Mouse (Mus musculus) ovary, postnatal 14 days (tissue): Measurements from ENCODE around the gene Rad54l2.

Source experiments
- DNase-seq: peaks from one replicate; pipeline ENCODE4 v3.0.0; 2022; ENCODE audit warnings: low spot score

The Rad54l2 gene

GRCm38 (mm10) chr9:106788812-106789321 is at the start of gene Rad54l2:
Gene Rad54l2, minus strand, starts transcription at chr9:106789194.
- DNase-seq = peak; percentile 86

- peak; percentile 80 for DNase-seq
Observed at GRCm38 (mm10) chr9:106822381-106823104, 33.5 kb upstream of the Rad54l2 start.

- DNase-seq = peak; percentile 73
Observed at GRCm38 (mm10) chr9:106821618-106822380, 32.8 kb upstream of the Rad54l2 start, which contains the start of gene Dcaf1. Gene Dcaf1, plus strand, starts transcription at chr9:106821874.

GRCm38 (mm10) chr9:106821050-106821617 is 32.1 kb upstream of the Rad54l2 start:
- no peak for DNase-seq

- no peak for DNase-seq
Observed at GRCm38 (mm10) chr9:106819201-106819600, 30.2 kb upstream of the Rad54l2 start.

- no peak for DNase-seq
Observed at GRCm38 (mm10) chr9:106818191-106818590, 29.2 kb upstream of the Rad54l2 start.

- DNase-seq = no peak
Observed at GRCm38 (mm10) chr9:106806503-106806902, 17.5 kb upstream of the Rad54l2 start.

GRCm38 (mm10) chr9:106790831-106791230 is 1.8 kb upstream of the Rad54l2 start:
- no peak for DNase-seq

- no peak for DNase-seq
Observed at GRCm38 (mm10) chr9:106789363-106789762, 369 bp upstream of the Rad54l2 start.

- no peak for DNase-seq
Observed at GRCm38 (mm10) chr9:106787979-106788811, 799 bp downstream of the Rad54l2 start.

- no peak for DNase-seq
Observed at GRCm38 (mm10) chr9:106785206-106785605, 3.8 kb downstream of the Rad54l2 start.

GRCm38 (mm10) chr9:106783554-106783953 is 5.4 kb downstream of the Rad54l2 start:
- DNase-seq = no peak

GRCm38 (mm10) chr9:106780086-106780485 is 8.9 kb downstream of the Rad54l2 start:
- no peak for DNase-seq

GRCm38 (mm10) chr9:106778319-106778718 is 10.7 kb downstream of the Rad54l2 start:
- DNase-seq = no peak

GRCm38 (mm10) chr9:106777423-106777822 is 11.6 kb downstream of the Rad54l2 start:
- DNase-seq = no peak

- no peak for DNase-seq
Observed at GRCm38 (mm10) chr9:106776116-106776515, 12.9 kb downstream of the Rad54l2 start.

GRCm38 (mm10) chr9:106771770-106772169 is 17.2 kb downstream of the Rad54l2 start:
- DNase-seq = no peak

- no peak for DNase-seq
Observed at GRCm38 (mm10) chr9:106770216-106770615, 18.8 kb downstream of the Rad54l2 start.

- DNase-seq = no peak
Observed at GRCm38 (mm10) chr9:106769781-106770180, 19.2 kb downstream of the Rad54l2 start.

- DNase-seq = no peak
Observed at GRCm38 (mm10) chr9:106756421-106756820, 32.6 kb downstream of the Rad54l2 start.

GRCm38 (mm10) chr9:106755776-106756175 is 33.2 kb downstream of the Rad54l2 start:
- DNase-seq = no peak

GRCm38 (mm10) chr9:106754311-106754710 is 34.7 kb downstream of the Rad54l2 start:
- no peak for DNase-seq
